Mouse (Mus musculus): ENCODE data around the gene Spn. TPM values are rescaled to one million over a fixed set of nuclear protein-coding genes. Genes with fewer than 3 reads are reported as not detected.

Spn gene
- total and polyA plus RNA-seq, 3 experiments, result 135 to 184 (median 169) TPM

DNA sequence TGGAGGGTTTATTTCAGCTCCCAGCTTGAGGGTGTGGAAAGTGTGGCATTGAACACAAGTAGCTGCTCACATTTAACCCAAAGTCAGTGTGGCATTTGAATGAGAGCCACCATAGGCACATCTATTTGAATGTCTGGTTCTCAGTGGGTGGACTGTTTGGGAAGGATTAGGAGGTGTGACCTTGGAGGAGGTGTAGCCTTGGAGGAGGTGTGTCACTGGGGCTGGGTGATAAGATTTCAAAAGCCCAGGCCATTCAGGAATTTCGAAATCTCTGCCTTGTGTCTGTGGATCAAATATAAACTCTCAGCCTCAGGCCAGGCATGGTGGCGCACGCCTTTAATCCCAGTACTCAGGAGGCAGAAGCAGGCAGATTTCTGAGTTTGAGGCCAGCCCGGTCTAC lies 38.7 kb downstream of the Spn start:
- Histone ChIP-seq H3K27me3 (ENCODE audit: control insufficient read depth in 1 of 2, insufficient read depth in 2 of 2, low read length in 2 of 2) (no peaks in the 10 kb centered on the region), H3K9ac (ENCODE audit: control insufficient read depth, low read depth, low read length, poor library complexity, severe bottlenecking) (no peak overlapping the region), H3K79me2 (ENCODE audit: control insufficient read depth, insufficient read depth, low read length, poor library complexity) (no peaks in the 10 kb centered on the region), H3K36me3 (ENCODE audit: control insufficient read depth in 1 of 2, insufficient read depth in 2 of 2, low read length in 2 of 2) (peaks cover 0 to 4% of the 10 kb centered on the region in 2 experiments; a peak in 1 of 4 replicates), H3K27ac (ENCODE audit: control insufficient read depth, low read depth, low read length) (no peak overlapping the region), H3K4me3 (ENCODE audit: control insufficient read depth in 1 of 2, insufficient read depth in 1 of 2, low read depth in 2 of 2, low read length in 2 of 2) (no peak overlapping the region), H3K9me3 (replicated peaks; ENCODE audit: insufficient read depth, low read length) (no peaks in the 10 kb centered on the region), H3K4me1 (ENCODE audit: control insufficient read depth in 1 of 2, insufficient read depth in 2 of 2, low read length in 2 of 2) (peaks cover 4 to 11% of the 10 kb centered on the region in 2 experiments; a peak in 2 of 4 replicates)
- DNase-seq (ENCODE audit: low read depth, low spot score), result no peak
- TF ChIP-seq MEF2A (IDR thresholded peaks at IDR 0.05; ENCODE audit: extremely low read depth, insufficient replicate concordance, low read depth, low read length, poor library complexity, severe bottlenecking) (no peak), MYC (IDR thresholded peaks at IDR 0.05; ENCODE audit: low read depth, low read length) (no peak)

DNA sequence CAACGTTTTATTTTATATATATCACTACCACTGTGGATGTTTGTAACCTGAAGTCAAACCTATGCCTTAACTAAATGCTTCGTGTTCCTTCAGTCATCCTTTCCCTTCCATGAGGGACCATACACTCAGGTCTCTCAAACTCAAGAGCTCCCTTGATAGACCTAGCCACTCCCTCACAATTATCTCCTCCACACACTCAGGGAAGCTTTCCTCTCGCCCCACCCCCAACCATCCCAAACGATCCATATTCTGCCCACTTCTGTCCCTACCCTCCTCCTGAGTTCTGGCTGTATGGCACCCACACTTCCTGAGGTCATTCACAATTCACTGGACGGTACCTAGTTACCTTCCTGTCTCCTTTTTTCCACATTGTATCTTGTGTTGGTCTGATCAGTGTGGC lies 39.1 kb downstream of the Spn start:
- H3K36me3 ChIP-seq (ENCODE audit: control insufficient read depth in 1 of 2, insufficient read depth in 2 of 2, low read length in 2 of 2), result peaks cover 0 to 8% of the 10 kb centered on the region in 2 experiments; a peak in 2 of 4 replicates
- TF ChIP-seq POLR2AphosphoS5 (IDR thresholded peaks at IDR 0.05; ENCODE audit: borderline replicate concordance, low read depth, low read length) (no peak), E2F4 (IDR thresholded peaks at IDR 0.05; ENCODE audit: borderline replicate concordance, low read depth, low read length) (no peak), MAZ (IDR thresholded peaks at IDR 0.05; ENCODE audit: low read depth, low read length) (no peak), CTCF (IDR thresholded peaks at IDR 0.05 in 2 of 3, conservative IDR thresholded peaks at IDR 0.05 in 1 of 3; ENCODE audit: control insufficient read depth in 1 of 3, insufficient read depth in 1 of 3, low read depth in 2 of 3, low read length in 3 of 3, poor library complexity in 1 of 3, severe bottlenecking in 1 of 3) (no peak), TCF12 (IDR thresholded peaks at IDR 0.05; ENCODE audit: low read depth, low read length) (no peak), NELFE (IDR thresholded peaks at IDR 0.05; ENCODE audit: low read depth, low read length) (no peak), RCOR1 (IDR thresholded peaks at IDR 0.05; ENCODE audit: low read depth, low read length) (no peak), ETS1 (IDR thresholded peaks at IDR 0.05; ENCODE audit: low read depth, low read length) (no peak), BHLHE40 (IDR thresholded peaks at IDR 0.05; ENCODE audit: borderline replicate concordance, low read depth, low read length) (no peak), USF2 (IDR thresholded peaks at IDR 0.05; ENCODE audit: borderline replicate concordance in 1 of 2, insufficient read depth in 1 of 2, low read depth in 1 of 2, low read length in 2 of 2) (no peak)
- no peak for DNase-seq (ENCODE audit: low read depth, low spot score)
- no peak overlapping the region for H3K27ac ChIP-seq (ENCODE audit: control insufficient read depth, low read depth, low read length)
- no peaks in the 10 kb centered on the region for H3K27me3 ChIP-seq (ENCODE audit: control insufficient read depth in 1 of 2, insufficient read depth in 2 of 2, low read length in 2 of 2)
- peaks cover 2% of the 10 kb centered on the region for H3K79me2 ChIP-seq (ENCODE audit: control insufficient read depth, insufficient read depth, low read length, poor library complexity)
- H3K9me3 ChIP-seq (replicated peaks; ENCODE audit: insufficient read depth, low read length), result no peaks in the 10 kb centered on the region
- H3K4me3 ChIP-seq (ENCODE audit: control insufficient read depth in 1 of 2, insufficient read depth in 1 of 2, low read depth in 2 of 2, low read length in 2 of 2), result no peak overlapping the region
- H3K4me1 ChIP-seq (ENCODE audit: control insufficient read depth in 1 of 2, insufficient read depth in 2 of 2, low read length in 2 of 2), result peaks cover 4 to 13% of the 10 kb centered on the region in 2 experiments; a peak in 3 of 4 replicates
- H3K9ac ChIP-seq (ENCODE audit: control insufficient read depth, low read depth, low read length, poor library complexity, severe bottlenecking), result no peak overlapping the region

DNA sequence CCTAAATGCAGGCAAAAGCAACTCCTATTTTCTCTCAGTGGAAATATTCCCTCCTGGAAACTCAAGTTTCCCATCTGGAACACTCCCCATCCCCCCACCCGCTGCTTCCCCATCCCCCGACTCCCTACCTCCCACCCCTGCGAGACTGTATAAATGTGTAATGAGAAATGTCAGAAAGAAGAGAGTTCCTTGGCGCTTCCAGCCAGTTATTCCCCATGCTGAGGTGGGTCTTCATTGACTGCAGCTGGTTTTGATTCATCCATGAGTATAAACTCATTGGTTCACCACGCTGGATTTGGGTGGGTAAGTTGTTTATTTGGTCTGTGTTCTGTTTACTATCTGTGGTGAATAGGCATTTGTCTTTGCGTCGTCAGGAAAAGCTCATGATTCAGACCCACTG lies 41.2 kb downstream of the Spn start:
- TF ChIP-seq E2F4 (IDR thresholded peaks at IDR 0.05; ENCODE audit: borderline replicate concordance, low read depth, low read length) (no peak), NELFE (IDR thresholded peaks at IDR 0.05; ENCODE audit: low read depth, low read length) (no peak), SMC3 (IDR thresholded peaks at IDR 0.05; ENCODE audit: low read depth, low read length) (no peak), ZKSCAN1 (IDR thresholded peaks at IDR 0.05; ENCODE audit: low read depth, low read length) (no peak), NRF1 (IDR thresholded peaks at IDR 0.05; ENCODE audit: insufficient read depth, low read depth, low read length, poor library complexity, severe bottlenecking) (no peak), RAD21 (IDR thresholded peaks at IDR 0.05; ENCODE audit: low read depth, low read length) (no peak), TCF12 (IDR thresholded peaks at IDR 0.05; ENCODE audit: low read depth, low read length) (no peak), CHD1 (IDR thresholded peaks at IDR 0.05; ENCODE audit: low read depth, low read length) (no peak), POLR2AphosphoS5 (IDR thresholded peaks at IDR 0.05; ENCODE audit: borderline replicate concordance, low read depth, low read length) (no peak), ELF1 (IDR thresholded peaks at IDR 0.05; ENCODE audit: low read depth, low read length) (no peak), KAT2A (conservative IDR thresholded peaks at IDR 0.05; ENCODE audit: low read depth, low read length) (no peak), MYB (IDR thresholded peaks at IDR 0.05; ENCODE audit: low read depth, low read length) (no peak), UBTF (IDR thresholded peaks at IDR 0.05; ENCODE audit: borderline replicate concordance, insufficient read depth, low read depth, low read length) (no peak), ZC3H11A (IDR thresholded peaks at IDR 0.05; ENCODE audit: low read depth, low read length) (no peak), ETS1 (IDR thresholded peaks at IDR 0.05; ENCODE audit: low read depth, low read length) (no peak), GATA1 (IDR thresholded peaks at IDR 0.05; ENCODE audit: low read depth, low read length) (no peak)
- Histone ChIP-seq H3K27me3 (ENCODE audit: control insufficient read depth in 1 of 2, insufficient read depth in 2 of 2, low read length in 2 of 2) (no peaks in the 10 kb centered on the region), H3K4me1 (ENCODE audit: control insufficient read depth in 1 of 2, insufficient read depth in 2 of 2, low read length in 2 of 2) (peaks cover 0 to 26% of the 10 kb centered on the region in 2 experiments; a peak in 2 of 4 replicates), H3K79me2 (ENCODE audit: control insufficient read depth, insufficient read depth, low read length, poor library complexity) (peaks cover 22% of the 10 kb centered on the region), H3K4me3 (ENCODE audit: control insufficient read depth in 1 of 2, insufficient read depth in 1 of 2, low read depth in 2 of 2, low read length in 2 of 2) (no peak overlapping the region), H3K36me3 (ENCODE audit: control insufficient read depth in 1 of 2, insufficient read depth in 2 of 2, low read length in 2 of 2) (peaks cover 0 to 20% of the 10 kb centered on the region in 2 experiments; a peak in 2 of 4 replicates), H3K27ac (ENCODE audit: control insufficient read depth, low read depth, low read length) (no peak overlapping the region), H3K9ac (ENCODE audit: control insufficient read depth, low read depth, low read length, poor library complexity, severe bottlenecking) (no peak overlapping the region), H3K9me3 (replicated peaks; ENCODE audit: insufficient read depth, low read length) (no peaks in the 10 kb centered on the region)
- DNase-seq (ENCODE audit: low read depth, low spot score), result no peak
